Mouse (Mus musculus): Measurements from ENCODE around the gene 5031439G07Rik.
"Not testable (repeated sequence)": the region's sequence is repeated elsewhere in the genome, so short reads cannot be mapped to it uniquely, and the experiment has no call there.

The 5031439G07Rik gene

DNA sequence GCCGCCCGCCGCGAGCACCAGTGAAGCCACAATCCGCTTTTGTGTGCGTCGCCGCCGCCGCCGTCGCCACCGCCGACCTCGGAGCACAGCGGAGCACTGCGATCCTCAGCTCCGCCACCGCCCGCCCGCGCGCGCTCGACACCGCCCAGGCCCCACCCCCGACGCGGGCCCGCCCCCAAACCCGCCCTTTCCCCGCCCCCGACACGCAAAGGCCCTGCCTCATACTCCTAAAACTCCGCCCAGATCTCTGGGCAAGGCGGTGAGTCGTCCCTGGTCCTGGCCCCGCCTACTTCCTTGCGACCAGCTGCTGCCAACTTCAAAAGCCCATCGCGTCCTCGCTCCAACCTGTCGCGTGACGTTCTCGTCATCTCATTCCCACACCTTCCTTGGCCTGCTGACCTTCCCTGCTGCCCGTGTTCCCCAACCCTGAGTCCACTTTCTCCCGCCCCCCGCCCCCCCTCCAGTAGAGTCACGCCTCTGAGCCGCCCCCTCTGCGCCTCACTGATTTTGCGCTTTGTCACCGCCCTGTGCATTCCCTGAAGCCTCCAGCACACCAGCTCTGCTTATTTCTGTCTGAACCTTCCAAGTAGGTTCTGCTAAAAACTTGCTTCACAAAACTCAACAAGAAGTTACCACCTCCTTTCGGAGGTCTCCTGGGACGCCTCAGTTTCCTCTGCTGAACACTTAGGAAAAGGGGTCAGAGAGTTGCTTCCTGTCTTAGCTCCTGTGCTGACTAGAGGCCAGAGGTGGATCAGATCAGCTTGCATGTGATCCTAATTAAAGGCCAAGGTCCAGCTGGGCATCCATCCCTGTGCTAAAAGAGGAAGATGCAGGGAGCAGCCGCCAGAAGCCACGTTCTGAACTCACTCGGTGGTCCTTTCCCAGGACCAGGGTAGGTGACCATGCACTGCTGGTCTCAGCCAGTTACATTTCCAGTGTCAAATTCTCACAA is at the start of gene 5031439G07Rik:
5031439G07Rik (minus strand) TSS at position 678 of the 952 bp plus-strand sequence.
- peak; percentile 87 to 93 for DNase-seq

- DNase-seq = no peak
Observed at GRCm38 (mm10) chr15:85037343-85037690, 49.0 kb upstream of the 5031439G07Rik start.

DNA sequence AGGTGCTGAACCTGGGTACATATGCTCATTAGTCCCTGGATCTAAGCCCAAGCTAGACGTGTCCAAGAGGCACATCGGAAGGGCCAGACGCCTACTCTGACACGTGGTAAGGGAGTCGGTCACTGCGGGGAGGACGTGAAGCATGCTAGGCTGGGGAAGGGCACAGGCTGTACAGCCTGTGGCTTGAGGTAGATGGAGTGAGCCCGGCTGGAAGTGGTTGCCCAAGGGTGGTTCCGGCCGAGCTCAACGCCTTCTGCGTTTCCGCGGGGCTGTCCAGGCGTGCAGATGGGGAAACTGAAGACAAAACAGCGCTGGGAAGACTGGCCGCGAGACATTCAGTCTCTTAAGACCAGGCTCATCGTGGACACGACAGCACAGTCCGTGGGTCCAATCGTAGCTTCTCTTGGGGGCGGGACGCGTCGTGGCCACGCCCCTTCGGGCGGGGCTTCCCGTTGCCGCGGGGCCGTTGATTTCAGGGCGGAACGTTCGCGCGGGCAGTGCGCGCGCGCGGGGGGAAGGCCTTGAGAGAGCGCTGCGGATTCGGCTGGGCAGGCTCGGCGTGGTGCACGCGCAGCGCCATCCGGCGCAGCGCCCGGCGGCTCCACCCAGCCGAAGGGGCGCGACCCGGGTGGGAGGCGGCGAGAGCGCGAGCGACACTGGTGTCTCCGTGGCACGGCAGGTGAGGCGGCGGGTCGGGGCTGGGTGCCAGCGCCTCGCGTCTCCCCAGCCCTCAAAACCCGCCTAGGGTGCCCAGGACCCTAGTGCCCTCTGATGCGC is 48.4 kb upstream of the 5031439G07Rik start:
- DNase-seq = peak; percentile 98 to 99

DNA sequence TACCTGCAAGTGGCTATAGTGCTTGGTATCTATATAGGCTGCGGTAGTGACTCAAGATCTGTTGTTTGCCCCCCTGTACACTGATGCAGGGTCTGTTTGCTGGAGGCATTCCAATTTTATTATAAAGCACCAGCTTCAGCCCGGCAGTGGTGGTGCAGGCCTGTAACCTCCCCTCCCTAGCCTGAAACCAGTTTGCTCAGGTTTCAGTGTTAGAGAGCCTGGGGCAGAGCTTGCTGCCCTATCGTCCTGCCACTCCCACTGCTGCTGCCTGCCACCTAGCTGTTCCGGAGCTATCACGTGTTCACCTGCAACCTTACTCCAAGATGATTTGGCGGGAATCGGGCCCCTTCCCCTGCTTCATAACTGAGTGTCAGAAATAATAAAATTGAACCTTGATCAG is 45.6 kb upstream of the 5031439G07Rik start:
- DNase-seq = not testable (repeated sequence)

DNA sequence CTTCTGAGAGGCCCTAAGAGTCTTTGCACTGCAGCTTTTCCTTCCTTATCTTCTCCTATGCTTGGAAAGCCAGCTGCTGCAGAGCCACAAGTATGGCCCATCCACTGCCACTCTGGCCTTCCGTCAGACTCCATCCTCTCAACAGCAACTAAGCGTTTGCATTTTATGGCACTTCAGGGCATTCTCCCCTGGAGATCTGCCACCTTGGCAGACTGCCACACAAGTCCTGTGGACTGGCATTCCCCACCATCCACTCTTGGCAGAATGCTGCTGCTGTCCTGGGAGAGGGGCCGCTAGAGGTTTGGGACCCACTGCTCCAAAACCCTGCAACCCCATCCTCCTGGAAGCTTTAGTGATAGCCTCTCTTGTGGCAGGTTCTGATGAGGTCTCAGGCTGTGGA is 43.5 kb upstream of the 5031439G07Rik start:
- DNase-seq = peak in 1 of 2 experiments; percentile 36

GRCm38 (mm10) chr15:85030643-85031042 is 42.3 kb upstream of the 5031439G07Rik start:
- DNase-seq = not testable (repeated sequence)

GRCm38 (mm10) chr15:85028648-85029047 is 40.3 kb upstream of the 5031439G07Rik start, which contains the start of gene Fam118a:
TSS of gene Fam118a (plus strand) at chr15:85028948.
- DNase-seq = not testable (repeated sequence)

GRCm38 (mm10) chr15:85027740-85028139 is 39.4 kb upstream of the 5031439G07Rik start:
- DNase-seq = no peak

GRCm38 (mm10) chr15:85026197-85026596 is 37.8 kb upstream of the 5031439G07Rik start:
- DNase-seq = no peak

DNA sequence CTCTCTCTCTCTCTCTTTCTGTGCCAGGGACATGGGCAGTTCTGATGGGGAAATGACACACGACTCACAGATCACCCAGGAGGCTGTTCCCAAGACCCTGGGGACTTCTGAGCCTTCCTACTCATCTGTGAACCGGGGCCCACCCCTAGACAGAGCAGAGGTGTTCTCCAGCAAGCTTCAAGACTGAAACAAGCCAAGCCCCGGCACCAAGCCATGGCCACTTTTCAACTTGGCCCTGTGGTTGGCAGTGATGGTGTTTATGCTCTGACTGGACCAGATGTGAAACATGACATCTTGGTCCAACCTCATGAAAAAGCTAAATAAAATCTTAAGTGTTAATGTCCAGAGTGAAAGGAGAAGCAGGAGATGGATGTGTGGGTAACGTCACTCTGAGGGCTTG is 33.9 kb upstream of the 5031439G07Rik start:
- DNase-seq = no peak

- peak; percentile 56 to 73 for DNase-seq
Observed at GRCm38 (mm10) chr15:85016951-85017664, 28.8 kb upstream of the 5031439G07Rik start, which contains the start of gene Upk3a. TSS of gene Upk3a (plus strand) at chr15:85017141.

- no peak for DNase-seq
Observed at GRCm38 (mm10) chr15:85015771-85016170, 27.4 kb upstream of the 5031439G07Rik start.

GRCm38 (mm10) chr15:85012662-85013054 is 24.3 kb upstream of the 5031439G07Rik start:
- no peak for DNase-seq

- no peak for DNase-seq
Observed at GRCm38 (mm10) chr15:85011895-85012661, 23.7 kb upstream of the 5031439G07Rik start.

DNA sequence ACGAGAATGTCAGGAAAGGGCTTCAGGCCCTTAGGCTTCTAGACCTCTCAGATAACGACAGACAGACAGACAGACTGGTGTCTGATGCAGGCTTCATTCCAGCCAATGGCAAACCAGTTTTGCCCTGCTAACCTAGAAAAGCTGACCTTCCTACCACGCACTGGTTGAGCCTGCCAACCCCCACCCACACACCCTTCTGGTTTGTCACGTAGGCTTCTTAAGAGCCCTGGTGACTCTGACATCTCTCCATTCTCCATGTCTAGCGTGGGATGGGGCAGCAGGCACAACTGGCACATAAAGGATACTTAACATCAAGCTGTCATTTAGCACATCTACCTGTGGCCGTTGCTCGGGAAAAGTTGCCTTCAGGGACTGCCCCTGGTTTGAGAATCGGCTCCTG is 21.3 kb upstream of the 5031439G07Rik start:
- DNase-seq = no peak

DNA sequence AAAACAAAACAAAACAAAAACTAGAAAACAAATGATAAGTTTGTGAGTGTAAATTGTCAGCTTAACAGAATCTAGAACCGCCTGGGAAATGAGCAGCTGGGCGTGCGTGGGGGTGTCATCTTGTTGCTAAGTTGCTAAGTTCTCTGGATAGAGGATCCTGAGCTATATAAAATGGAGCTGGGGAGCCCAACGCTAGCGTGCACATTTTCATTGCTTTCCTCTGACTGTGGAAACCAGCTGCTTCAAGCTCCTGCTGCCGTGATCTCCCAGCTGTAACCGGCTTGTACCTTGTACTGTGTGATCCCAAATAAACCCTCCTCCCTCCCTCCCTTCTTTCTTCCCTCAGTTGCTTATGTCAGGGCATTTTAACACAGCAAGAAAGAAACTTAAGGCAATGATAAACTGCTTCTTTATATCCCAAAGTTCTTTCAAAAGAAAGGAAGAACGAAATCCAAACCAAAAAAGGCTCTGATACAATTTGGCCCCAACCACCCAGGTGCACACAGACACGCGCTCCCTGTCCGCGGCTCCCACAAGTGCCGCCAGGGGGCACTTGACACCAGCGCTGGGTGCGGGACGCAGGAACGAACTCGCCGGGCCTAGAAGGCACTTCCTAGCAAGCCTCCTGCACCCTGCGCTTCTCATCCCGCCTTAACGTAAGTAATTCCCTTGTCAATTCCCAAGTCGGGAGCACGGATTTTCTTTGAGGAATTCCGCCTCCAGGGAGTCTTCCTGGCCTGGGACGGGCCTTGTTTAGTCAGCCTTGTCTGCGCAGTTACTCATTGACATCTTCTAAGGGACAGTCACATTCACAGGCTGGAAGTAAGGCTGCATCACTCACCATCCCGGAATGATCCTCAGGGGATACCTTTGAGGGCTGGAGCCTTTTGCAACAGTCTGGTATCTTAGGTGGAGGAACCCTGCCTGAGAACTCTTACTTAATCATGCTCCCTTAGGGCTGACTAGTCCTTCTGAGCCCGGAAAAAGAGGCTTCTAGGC is 12.9 kb upstream of the 5031439G07Rik start:
- peak; percentile 84 to 92 for DNase-seq

GRCm38 (mm10) chr15:84999911-85000310 is 11.6 kb upstream of the 5031439G07Rik start:
- no peak for DNase-seq

DNA sequence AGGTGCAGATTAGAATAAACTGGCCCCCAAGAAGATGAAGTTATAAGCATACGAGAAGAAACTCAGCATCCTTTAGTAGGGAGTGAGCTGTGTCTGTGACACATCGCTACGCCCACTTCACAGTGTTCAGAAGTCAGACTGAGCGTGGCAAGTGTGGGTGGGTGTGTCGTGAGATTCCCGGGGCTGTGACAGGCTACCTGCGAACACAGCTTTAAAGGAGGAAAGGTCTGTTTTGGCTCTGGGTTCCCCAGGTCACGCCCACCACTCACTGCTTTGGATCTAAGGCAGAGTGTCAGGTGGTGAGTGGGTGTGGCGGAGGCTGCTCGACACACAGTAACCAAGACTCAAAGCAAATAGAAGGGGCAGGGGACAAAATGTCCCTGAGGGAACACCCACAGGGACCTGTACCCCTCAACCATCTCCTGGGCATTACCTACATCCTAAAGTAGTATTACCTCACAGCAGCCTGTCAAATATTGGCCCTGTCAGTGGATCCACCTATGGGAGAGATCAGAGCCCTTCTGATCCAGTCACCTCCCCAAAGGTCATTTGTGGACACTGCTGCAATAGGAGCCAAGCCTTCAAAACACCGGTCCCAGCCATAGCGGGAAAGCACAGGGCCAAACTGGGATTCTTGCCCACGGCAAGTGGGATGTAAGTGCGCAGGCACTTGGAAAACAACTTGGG is 9.6 kb upstream of the 5031439G07Rik start:
- DNase-seq = no peak

DNA sequence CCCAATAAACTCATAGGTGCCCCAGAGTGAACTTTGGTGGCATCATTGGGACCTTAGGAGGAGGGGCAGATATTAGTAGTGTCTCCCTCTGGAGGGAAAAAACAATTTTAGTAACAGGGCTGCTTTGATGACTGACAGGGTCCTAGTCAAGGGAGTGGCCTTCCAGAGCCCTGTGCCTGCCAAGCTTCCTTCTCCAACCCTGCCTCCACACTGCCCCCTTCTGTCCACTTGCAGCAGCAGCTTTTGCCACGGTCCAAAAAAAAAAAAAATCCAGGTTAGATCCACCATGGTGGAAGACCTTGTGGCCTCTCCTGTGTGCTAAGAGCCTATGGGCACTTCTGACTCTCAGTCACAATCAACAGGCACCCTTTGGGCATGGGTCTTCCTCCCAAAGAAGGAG is 7.6 kb upstream of the 5031439G07Rik start:
- DNase-seq = peak; percentile 54 to 75

GRCm38 (mm10) chr15:84995041-84995440 is 6.7 kb upstream of the 5031439G07Rik start:
- no peak for DNase-seq

All from cerebellum, postnatal 25 days (tissue).